Mouse (Mus musculus) right cerebral cortex, adult 2 months (tissue): ENCODE results near the gene Olfr160.

Experiments
- DNase-seq, 2 experiments: peaks; one replicate each; pipeline ENCODE4 v3.0.0; 2021 to 2022; ENCODE audit warnings: low spot score in 2 of 2

Gene Olfr160

DNA sequence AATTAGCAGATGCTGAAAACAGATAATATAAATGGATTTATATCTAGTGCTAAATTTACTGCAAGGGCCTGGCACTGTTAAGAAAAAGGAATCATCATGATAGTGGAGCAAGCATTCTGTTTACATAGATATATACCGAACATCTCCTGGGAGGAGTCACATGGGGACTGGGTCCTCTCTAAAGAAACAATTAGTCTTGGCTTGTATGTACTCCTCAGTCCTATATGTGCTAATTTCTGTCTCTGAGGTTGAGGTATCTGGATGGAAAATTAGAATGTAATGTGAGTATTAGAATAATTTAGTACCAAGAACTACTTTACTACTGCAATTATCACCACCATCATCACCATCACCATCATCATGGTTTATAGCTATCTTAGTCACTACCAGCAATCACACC is at the start of gene Olfr160:
TSS of gene Olfr160 (minus strand) at position 101 of the 400 bp plus-strand sequence.
- DNase-seq: no peak

DNA sequence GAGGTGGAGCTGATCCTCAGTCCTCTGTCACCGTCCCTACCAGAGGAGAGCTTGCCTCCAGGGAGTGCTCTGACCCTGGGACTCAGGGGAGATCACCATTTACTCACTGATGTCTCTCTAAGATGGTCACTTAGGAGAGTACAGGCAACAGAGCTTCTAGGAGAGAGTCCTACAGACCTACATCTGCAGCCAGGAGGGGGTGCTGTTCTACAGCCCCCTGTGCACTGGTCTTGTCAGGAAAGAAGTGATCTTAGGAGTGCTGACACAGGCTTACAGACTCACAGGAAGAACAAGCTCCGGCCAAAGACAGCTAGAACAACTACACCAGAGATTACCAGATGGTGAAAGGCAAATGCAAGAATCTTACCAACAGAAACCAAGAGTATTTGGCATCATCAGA is 46.5 kb upstream of the Olfr160 start:
- no peak for DNase-seq

DNA sequence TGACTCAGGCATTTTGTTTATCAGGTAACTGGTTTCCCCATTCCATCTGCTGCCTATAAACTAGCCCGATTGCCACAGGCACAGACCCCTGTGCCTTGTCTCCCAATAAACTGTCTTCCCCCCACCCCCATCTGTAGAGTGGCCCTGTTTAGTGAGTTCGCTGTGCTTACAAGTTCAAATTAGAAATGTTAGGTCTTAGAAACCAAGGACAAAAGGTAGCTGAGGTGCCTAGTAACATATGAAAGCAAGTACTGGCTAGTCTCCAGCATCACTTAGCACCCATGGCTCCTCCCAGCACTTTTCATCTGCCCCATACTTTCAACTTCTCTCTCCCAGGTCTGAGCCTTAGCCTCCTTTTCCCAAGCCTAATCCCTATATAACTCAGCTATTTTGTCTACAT is 45.7 kb upstream of the Olfr160 start:
- no peak for DNase-seq

DNA sequence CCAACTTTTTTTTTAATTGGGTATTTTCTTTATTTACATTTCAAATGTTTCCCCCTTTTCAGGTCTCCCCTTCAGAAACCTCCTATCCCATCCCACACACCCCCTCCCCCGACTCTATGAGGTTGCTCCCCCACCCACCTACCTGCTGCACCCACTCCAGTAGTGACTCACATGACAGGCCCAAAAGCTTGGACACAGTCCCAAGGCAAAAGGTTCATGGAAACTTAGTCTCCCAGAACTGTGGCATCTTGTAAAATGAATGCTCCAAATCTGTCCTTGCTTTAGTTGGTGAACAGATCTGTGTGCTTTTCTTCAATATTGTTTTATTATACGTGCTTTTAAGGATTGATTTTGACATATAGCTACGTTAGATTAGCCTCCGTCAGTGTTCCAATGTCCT is 36.0 kb upstream of the Olfr160 start:
- DNase-seq: no peak

DNA sequence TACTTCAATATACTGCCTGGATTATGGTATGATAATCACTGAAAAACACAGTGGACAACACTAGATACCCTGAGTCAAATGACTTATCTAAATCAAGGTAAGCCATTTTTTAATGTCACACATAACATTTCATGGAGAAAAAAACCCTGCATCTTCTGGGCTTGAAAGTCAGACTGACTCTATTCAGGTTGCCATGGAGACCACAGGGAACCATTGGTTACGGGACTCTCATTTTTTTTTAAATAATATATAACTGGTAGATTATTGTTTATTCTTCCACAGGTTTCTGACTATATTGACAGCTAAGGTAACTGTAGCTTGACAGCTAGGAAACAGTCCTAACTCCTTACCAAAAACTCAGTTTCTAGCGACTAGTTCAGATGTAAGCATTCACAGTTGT is 35.4 kb upstream of the Olfr160 start:
- DNase-seq: no peak

DNA sequence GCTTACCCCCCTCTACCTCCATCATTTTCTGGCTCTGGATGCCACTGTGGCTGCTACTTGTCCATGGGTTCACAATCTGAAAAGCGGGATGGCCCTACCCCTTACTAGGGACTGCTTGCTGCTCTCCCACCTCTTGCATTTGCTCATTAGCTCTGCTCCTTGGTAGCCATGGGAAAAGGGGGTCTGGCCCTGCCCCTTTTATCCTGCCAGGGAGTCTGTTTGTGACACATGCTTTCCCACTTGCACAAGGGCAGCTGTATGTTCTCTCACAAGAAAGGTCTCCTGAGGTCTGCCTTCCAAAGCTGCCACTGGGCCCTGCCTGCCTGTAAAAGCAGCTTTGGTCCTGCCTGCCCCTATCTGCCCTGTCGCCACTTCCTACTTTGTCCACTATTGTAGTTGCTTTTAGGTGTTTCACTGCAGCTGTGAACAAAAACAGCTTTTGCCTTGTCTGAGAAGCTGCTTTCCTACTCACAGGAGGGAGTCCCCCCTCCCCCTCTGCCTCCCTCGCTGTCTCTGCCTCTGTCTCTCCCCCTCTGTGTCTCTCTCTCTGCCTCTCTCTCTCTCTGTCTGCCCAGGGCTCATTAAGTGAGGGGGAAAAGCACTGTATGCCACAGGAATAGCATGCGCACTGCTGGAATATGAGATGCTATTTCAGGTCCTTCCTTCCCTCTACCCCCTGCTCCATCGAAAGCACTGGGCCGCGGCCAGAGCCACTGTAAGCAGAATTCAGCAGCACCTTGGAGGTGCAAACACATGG is 34.4 kb upstream of the Olfr160 start:
- peak; percentile 27 to 34 for DNase-seq

DNA sequence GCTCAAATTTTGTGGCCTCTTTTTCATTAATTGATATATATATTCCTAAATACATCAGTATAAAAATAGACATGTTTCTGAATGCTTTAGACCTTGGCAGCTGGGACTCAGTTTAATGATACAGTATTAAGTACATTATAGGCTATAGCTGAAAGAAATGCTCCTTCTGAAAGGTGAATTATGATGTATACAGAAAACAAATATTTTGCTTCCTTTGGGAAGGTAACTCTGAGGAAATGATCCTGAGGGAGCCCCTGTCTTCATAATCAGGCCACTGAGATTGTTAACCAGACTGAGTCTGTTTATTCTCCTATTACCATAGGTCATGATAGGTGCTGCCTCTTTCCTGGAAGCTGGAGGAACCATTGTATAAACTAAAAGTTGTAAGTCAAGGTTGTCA is 28.8 kb upstream of the Olfr160 start, which contains the start of gene Olfr874:
TSS of gene Olfr874 (plus strand) at position 301 of the 400 bp plus-strand sequence.
- no peak for DNase-seq

DNA sequence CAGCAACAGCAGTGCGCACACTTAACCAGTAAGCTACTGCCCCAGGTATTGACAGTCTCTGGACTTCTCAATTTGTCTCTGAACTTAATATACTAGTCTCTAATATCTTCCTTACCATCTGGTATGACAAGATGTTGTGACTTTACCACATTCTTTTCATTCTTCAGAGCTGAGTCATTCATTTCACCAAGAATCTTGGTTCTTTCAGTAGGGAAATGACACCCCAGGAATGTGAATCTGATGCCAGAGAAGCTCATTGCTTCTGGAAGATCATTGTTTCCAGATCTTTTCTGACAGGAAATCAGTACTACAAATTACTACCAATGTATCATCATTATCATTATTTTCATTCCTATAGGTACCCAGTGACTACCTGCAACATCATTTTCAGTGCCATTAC is 18.3 kb upstream of the Olfr160 start:
- no peak for DNase-seq

DNA sequence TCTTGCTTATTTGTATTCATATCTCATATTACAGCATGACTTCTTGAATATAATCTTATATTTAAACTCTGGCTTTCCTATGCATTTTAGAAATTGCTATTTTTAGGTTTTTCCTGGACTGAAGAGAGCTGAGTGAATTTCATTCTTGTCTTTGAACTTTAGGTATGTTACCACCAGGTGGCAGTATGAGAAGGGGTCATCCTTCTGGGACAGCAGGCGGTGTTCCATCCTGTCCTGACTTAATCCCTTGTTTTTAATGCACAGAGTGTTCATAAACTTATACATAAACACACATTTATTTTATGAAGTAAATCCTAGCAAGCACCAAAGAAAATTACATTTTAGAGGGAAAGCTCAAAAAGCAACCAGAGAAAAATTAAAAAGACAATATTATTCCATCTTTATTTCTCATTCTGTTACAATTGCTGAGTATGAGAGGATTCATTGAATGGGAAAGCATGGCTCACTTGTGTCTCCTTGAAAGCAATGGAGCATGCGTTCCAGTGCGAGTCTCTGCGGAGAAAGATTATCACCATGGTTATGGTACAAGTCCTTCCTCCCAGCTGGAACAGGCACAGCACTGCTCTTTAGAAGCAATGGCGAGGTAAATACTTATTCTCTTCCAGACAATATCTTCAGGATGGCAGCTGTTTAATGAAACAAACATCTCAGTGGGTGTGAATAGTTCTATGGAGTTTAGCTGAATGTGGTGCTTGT is 25.9 kb downstream of the Olfr160 start:
- DNase-seq: no peak

DNA sequence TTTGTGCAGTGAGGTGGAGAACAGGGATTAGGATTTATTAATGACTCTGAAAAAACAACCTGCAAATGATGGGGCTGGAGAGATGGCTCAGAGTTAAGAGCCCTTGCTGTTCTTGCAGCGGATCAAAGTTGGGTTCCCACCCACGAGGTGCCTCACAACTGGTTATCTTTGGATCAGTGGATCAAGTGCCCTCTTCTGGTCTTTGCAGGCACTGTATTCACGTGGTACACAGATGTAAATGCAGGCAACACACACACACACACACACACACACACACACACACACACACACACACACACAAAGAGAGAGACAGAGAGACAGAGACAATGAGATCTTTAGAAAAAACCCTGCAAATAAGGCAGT is 28.1 kb downstream of the Olfr160 start:
- no peak for DNase-seq

DNA sequence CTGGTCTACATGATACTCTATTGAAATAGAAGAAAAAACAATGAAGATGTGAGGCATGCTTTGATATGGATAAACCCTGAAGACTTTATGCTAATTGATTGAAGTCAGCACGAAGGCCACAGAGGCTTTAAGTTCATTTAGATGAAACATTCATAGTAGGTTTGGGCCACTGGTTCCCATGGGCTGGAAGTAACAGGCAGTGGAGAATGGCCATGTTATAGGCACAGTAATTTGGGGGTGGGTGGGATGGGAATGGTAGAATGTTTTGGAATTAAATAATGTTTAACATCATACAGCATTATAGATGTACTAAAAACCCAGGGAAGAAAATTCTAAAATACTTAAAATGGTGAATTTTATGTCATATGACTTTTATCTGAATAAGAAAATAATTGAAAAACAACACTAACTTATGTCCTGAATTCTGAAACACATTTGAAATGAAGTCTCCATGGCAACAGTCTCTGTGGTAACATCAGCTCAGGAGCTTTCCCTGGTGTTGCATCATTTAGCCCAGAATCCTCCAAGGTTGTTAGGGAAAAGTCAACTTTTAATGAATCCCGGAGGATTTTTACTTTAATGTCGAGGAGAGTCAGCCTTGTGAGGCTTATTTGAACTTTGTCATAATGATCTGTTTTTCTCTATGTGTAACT is 28.6 kb downstream of the Olfr160 start:
- DNase-seq: peak in 1 of 2 experiments; percentile 26

DNA sequence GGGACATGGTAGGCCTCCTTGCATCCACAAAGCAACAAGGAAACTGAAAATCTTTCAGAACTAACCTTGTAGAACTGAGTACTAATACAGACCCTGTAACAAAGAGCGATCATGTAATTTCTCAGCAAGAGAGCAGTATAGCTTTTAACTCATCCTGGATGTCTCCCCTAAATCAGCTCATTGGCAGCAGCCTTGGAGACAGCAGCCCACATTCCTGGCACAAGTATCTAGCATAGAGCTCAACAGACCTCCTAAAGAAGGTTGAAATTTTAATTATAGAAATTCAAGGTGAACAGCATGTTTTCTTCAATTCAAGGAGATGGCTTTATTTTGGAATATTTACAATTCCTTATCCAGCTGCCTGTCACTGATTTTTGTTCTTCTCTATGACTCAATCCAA is 34.9 kb downstream of the Olfr160 start:
- peak; percentile 18 to 36 for DNase-seq

DNA sequence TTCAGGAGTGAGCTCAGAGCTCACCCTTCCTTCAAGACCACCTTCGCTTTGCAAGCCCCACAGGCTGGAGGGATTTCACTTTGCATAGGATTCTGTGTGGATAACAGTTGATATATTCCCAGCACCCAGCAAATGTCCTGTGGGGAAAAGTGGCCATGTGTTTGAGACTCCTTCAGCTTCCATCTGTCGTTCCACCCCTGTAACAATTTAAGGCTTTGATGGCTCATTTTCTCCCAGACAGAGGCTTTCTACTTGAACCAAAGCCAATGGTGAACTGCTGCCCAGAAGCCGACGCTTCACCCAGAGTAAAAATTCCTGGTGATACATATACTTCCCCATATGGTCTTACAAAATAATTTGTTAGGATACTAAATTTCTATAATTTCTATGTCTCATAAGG is 40.8 kb downstream of the Olfr160 start:
- DNase-seq: peak; percentile 61 to 68

DNA sequence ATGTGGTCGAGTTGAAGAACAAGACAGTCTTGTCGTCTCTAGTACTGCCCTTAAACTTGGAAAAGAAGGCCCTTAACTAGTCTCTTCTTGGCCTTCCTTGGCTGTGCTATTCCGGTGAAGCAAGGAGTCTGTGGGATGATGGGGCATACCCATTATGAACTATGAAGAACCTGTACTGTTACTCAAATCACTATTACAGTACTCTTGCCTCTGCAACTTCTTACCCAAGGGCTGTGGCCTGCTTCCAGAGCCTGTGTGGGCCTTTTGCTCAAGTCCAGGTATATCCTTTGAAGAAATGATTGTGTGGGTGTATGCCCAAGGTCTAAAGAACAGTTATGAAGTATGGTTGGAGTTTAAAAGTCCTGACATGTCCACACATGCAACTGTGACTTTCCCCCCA is 45.8 kb downstream of the Olfr160 start:
- DNase-seq: no peak

DNA sequence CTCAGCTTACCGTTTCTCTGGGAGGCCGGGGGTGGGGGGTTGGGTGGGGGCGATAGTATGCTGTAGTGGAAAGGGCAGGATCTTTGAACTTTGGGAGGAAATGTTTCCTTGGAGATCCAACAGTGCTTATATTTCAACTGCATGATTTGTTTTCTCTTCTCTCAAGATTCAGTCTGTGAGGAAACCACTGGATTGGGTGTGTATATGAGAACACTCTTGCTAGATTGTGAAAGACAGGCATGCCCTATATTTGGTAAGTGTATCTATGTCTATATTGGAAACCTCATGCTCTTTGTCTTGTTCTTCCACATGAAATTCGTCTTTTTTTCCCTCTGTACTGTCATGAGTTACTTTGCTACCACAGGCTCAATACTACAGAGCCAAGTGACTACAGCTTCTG is 46.4 kb downstream of the Olfr160 start:
- DNase-seq: no peak

DNA sequence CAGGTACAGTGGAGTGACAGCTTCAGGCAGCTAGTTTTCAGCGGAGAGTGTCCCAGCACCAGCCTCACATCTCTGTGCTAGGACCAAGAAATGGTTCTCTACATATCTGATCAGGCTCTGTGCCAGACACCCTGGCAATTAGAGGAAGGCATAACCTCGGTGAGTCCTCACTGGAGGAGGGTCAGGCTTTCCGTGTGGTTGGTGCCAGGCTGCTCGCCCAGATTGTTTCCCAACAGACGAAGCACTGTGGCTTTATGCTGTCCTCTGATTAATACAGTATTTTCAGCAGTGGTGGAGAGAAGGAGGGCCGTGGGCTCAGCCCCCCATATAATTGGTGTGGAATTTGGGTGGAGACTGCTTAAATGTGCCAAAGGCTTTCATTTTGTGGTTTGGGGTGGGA is 46.9 kb downstream of the Olfr160 start, which contains the start of gene Panx3:
TSS of gene Panx3 (minus strand) at position 121 of the 400 bp plus-strand sequence.
- DNase-seq: no peak

DNA sequence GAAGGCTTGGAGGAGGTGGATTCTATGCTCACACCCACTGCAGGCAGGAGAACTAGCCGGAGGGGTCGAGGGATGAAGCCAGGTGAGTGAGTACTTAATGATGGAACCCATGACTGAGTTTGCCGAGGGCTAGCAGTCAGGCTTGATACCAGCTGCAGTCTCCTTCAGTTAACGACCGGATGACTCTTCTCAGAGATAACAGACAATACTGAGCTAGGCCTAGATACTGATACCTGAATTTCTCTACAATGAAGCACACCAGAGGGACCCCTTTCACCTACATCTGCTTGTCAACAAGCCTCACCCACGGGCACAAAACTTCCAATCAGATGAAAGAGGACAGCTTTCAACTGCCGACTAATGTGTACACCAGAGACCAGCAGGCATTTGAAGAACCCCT is 50.0 kb downstream of the Olfr160 start:
- no peak for DNase-seq

DNA sequence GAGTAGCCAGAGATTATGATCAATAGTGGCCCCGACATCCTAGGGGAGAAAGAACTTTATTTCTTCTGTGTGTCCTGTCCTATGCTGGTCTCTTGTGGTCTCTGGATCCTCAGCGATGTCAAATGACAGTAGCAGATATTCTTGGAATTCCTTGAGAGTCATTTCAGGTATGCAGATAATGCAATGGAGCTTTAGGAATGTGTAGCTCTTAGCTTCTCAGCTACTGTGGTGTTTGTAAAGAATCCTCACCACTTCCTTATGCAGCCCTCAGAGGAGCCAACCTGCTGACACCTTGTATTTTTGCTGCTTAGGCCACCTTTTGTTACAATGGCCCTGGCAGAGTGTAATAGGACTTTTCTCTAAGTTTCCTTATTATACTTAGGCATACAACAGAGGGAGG is 51.4 kb downstream of the Olfr160 start:
- DNase-seq: no peak

DNA sequence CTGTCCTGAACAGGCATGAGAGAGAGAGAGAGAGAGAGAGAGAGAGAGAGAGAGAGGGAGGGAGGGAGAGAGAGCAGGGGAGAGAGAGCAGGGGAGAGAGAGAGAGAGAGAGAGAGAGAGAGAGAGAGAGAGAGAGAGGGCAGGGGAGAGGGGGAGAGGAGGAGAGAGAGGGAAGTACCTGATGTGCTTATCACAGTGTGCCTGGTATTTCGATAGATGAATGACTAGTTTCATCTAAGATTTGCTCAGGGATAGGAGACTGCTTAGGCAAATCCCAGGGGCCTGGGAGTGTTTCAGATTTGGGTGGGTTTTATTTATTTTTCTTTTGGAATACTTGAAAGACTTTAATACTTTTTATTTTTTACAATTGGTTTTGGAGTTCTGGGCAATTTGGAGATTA is 52.8 kb downstream of the Olfr160 start:
- no peak for DNase-seq

DNA sequence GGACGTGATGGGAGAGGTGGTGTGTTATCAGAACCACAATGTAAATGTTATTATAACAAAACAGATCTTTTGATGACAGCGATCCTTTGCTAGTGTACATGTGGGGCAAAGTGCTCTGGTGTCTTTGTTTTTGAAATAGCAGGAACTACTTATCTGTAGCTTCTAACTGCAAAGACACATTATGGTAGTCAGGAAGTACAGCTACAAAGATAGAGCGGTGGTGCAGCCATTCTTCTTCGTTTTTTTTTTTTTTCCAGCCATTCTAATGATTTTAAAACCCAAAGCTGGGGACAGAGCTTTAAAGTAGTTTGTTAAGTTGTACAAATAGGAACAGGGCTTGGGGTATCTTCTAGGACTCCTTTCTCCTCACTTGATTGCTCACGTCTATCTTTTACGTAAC is 56.6 kb downstream of the Olfr160 start:
- DNase-seq: no peak
